Mouse (Mus musculus) telencephalon, adult 2 months (tissue): ENCODE results near the gene Pla2r1.

Experiments
- DNase-seq: peaks from one replicate; pipeline ENCODE4 v3.0.0-alpha.2; 2011; ENCODE audit warnings: low read depth, low spot score

Gene Pla2r1

DNA sequence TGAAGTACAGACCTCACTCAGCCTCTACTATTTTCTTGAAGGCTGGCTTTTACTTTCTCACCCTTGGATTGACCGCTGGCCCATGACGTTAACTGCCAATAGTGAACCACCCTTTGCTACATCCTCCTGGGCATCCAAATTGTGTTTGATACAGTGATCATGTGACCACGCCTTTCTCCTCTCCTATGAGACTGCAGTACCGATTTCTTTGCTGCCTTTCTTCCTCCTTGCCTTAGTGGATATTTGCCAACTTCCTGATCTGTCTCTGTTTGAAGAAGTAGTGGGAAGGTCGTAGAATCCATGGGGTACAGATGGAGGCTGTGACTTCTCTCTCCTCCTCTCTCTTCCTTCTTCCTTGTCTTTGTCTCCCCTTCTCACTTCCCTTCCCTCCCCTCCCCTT lies 147.7 kb downstream of the Pla2r1 start:
- no peak for DNase-seq

DNA sequence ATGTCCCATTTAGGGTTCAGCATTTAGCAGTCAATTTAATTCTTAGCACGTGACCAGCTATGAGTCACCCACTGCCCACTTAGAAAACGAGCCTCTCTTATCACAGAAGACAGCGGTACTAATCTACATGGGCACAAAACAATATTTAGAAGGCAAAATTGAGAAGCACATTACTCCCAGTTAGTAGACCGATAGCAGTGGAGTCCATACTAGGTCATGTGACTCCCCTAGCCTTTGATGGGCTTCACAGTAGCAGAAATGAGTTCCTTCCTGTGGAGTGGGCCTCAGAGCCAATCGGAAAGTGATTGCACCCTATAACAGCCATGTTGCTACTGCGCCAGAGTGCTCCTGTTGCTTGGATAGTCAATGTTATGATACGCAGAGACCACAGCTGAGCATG lies 148.3 kb downstream of the Pla2r1 start:
- no peak for DNase-seq

- DNase-seq, result no peak
These were observed 151.4 kb downstream of the Pla2r1 start for GRCm38 (mm10) chr2:60401694-60402093.

GRCm38 (mm10) chr2:60393786-60394185 lies 159.3 kb downstream of the Pla2r1 start:
- no peak for DNase-seq

DNA sequence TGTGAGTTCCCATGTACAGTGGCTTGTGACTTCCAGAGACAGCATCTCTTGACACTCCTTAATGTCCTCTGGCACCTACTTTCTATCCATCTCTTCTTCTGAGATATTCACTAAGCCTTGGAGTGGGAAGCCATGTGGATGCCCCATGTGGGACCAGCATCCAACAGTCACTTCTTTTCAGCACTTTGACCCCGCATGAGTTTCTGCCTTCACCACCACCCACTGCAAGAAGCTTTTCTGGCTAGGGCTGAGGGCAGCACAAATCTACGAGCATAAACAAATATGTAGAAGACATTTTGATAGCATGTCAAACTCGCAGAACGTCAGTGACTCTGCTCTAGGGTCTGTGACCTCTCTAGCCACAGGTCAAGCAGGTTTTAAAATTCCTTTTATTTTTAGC lies 160.8 kb downstream of the Pla2r1 start:
- DNase-seq, result no peak

DNA sequence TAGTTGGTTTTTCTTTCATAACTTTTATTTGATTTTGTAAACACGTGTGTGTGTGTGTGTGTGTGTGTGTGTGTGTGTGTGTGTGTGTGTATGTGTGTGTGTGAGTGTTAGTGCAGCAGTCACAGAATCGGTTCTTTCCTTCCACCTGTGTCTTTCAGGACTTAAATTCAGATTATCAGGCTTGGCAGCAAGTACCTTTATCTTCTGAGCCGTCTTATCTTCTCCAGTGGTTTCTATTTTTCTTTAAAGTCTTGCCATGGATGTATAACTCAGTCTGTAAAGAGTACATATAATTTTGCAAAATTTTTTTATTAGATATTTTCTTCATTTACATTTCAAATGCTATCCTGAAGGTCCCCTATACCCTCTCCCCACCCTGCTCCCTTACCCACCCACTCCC lies 165.7 kb downstream of the Pla2r1 start:
- DNase-seq, result no peak

DNA sequence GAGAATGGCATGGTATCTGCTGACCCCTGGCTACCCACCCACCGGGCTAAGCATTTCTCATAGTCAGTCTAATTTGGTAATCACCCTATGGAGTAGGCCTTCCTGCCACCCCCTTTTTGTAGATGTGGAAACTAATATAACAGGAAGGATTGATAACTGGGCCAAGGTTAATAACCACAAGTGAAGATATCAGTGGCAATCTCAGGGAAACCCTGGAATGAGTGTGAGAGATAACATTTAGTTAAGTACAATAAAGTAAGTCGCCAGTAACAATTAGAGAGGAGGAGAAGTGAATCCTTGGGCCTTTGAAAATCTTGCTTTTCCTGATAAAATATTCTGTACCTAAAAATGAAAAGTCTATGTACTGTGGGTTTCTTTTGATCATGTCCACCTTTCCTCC lies 166.3 kb downstream of the Pla2r1 start:
- no peak for DNase-seq

DNA sequence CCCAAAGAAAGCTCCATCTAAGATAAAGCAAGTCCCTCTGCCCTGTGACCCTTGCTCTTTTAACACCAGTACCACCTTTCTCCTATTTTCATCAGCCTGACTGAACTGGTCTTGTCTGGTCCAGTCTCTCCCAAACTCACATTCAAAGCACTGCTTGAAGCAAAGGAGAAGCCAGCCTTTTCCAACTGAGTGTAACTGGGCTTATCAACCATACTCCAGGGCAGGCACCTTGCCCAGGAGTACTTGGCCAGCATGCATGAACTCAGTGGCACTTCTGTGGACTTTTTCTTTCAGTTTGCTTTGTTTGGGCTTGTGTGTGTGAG lies 168.4 kb downstream of the Pla2r1 start:
- no peak for DNase-seq

GRCm38 (mm10) chr2:60384083-60384762 lies 168.9 kb downstream of the Pla2r1 start:
- no peak for DNase-seq

- peak; percentile 4 for DNase-seq
These were observed 170.0 kb downstream of the Pla2r1 start, which contains the start of gene Ly75 for GRCm38 (mm10) chr2:60382858-60383669. Gene Ly75 (minus strand): TSS chr2:60383303.

- no peak for DNase-seq
These were observed 170.8 kb downstream of the Pla2r1 start for GRCm38 (mm10) chr2:60382346-60382745.

- DNase-seq, result no peak
These were observed 175.8 kb downstream of the Pla2r1 start for GRCm38 (mm10) chr2:60377260-60377659.

- no peak for DNase-seq
These were observed 177.4 kb downstream of the Pla2r1 start for GRCm38 (mm10) chr2:60375608-60376107.

GRCm38 (mm10) chr2:60375126-60375525 lies 178.0 kb downstream of the Pla2r1 start:
- DNase-seq, result no peak

DNA sequence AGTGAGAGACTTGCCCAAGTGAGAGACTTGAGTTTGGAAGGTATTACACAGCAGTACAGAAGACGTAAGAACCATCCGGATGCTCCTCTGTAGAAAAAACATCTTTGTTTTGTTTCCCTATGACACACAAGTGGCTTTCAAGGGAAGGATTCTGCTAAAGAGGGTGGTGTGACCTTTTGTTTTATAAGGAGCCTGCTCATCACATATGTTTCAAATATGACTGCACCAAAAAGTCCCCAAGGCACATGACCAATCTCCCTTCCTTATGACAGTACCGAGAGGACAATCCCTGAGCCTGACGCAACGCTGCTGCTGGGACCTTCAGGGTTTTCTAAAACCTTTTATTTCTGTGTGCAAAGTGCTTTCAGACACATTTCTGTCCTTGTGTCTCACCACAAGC lies 182.9 kb downstream of the Pla2r1 start:
- no peak for DNase-seq

GRCm38 (mm10) chr2:60369454-60369853 lies 183.7 kb downstream of the Pla2r1 start:
- DNase-seq, result no peak

- no peak for DNase-seq
These were observed 185.2 kb downstream of the Pla2r1 start for GRCm38 (mm10) chr2:60367871-60368270.
